ENCODE assay signal across 30 mouse cellular contexts in genomic region chr11:115026912-115027311, GRCm38 (mm10). TPM values are rescaled to one million over a fixed set of nuclear protein-coding genes. Genes with fewer than 3 reads are reported as not detected.
"Had no signal": no experiment of that assay in that cellular context is flagged by ENCODE, and none has a peak within 500 bp of the region (broad histone marks: within the 10 kb centered on the region; RNA-seq: fewer than 3 reads in every experiment).

Gene Cd300ld4 (minus strand): TSS chr11:115027012.

RNA-seq across cellular contexts. Expression of gene Cd300ld4, which starts in this region (rescaled TPM):
- total RNA-seq: left cerebral cortex, adult 2 months; left cerebral cortex, postnatal 36 days; liver, adult 2 months; megakaryocyte progenitor cell, adult 5-6 weeks; midbrain, postnatal 0 days had no signal
- polyA plus RNA-seq: limb, embryonic 10.5 days; limb, embryonic 11.5 days; limb, embryonic 12.5 days; limb, embryonic 13.5 days; limb, embryonic 15.5 days; liver, adult 2 months; liver, embryonic 11.5 days; liver, embryonic 12.5 days; liver, embryonic 13.5 days; liver, embryonic 15.5 days; liver, embryonic 16.5 days; liver, postnatal 0 days; lung, embryonic 14.5 days; lung, embryonic 15.5 days; lung, embryonic 16.5 days; lung, postnatal 0 days; midbrain, embryonic 10.5 days; midbrain, embryonic 11.5 days; midbrain, embryonic 12.5 days; midbrain, embryonic 13.5 days; midbrain, embryonic 14.5 days; midbrain, embryonic 15.5 days; midbrain, embryonic 16.5 days; midbrain, postnatal 0 days; myocyte; neural tube, embryonic 11.5 days; neural tube, embryonic 12.5 days had no signal
